Mouse (Mus musculus) midbrain, embryonic 16.5 days (tissue): ENCODE measurements around the gene Tex26. TPM values are rescaled to one million over a fixed set of nuclear protein-coding genes. Genes with fewer than 3 reads are reported as not detected.

ENCODE experiments used
- ATAC-seq: fragments of 200-750 bp; cut with Nextera tagmentation; 2 replicates; pipeline ENCODE4 v1.8.0; 2017; ENCODE audit warnings: moderate TSS enrichment
- H3K27ac ChIP-seq: fragments of 300-500 bp; sonication (generic); 2 replicates; pipeline ENCODE4 v1.5.1; 2014; ENCODE audit warnings: mild to moderate bottlenecking, low read length, mixed read lengths
- H3K27me3 ChIP-seq: fragments of 300-500 bp; sonication (generic); 2 replicates; pipeline ENCODE4 v1.6.1; 2014; ENCODE audit warnings: low read depth, low read length, mixed read lengths; ENCODE audit not compliant: control insufficient read depth, insufficient read depth
- H3K36me3 ChIP-seq: fragments of 300-500 bp; sonication (generic); 2 replicates; pipeline ENCODE4 v1.6.1; 2014; ENCODE audit warnings: mild to moderate bottlenecking, low read length, moderate library complexity, mixed read lengths; ENCODE audit not compliant: control insufficient read depth, insufficient read depth
- H3K4me1 ChIP-seq: fragments of 300-500 bp; sonication (generic); 2 replicates; pipeline ENCODE4 v1.6.1; 2014; ENCODE audit warnings: mild to moderate bottlenecking, low read length, mixed read lengths; ENCODE audit not compliant: control insufficient read depth, insufficient read depth
- H3K4me2 ChIP-seq: fragments of 300-500 bp; sonication (generic); 2 replicates; pipeline ENCODE4 v1.6.1; 2014; ENCODE audit warnings: mild to moderate bottlenecking, low read length, mixed read lengths
- H3K4me3 ChIP-seq: fragments of 300-500 bp; sonication (generic); 2 replicates; pipeline ENCODE4 v1.5.1; 2014; ENCODE audit warnings: low read depth, mild to moderate bottlenecking, low read length, moderate library complexity, mixed read lengths
- H3K9ac ChIP-seq: fragments of 300-500 bp; sonication (generic); 2 replicates; pipeline ENCODE4 v1.6.1; 2014; ENCODE audit warnings: low read depth, low read length, mixed read lengths
- H3K9me3 ChIP-seq: fragments of 300-500 bp; sonication (generic); replicated peaks from 2 replicates; pipeline ENCODE4 v1.6.1; 2014; ENCODE audit warnings: mild to moderate bottlenecking, low read length, mixed read lengths; ENCODE audit not compliant: control insufficient read depth, poor library complexity, severe bottlenecking
- WGBS: fragments of 180-500 bp; shearing (Covaris S2); extraction: QIAGEN DNeasy Blood & Tissue Kit; methylation state at CpG from one replicate; pipeline ENCODE4 v1.1.7; 2014; 5-methylcytosine and 5-hydroxymethylcytosine counted together
- polyA plus RNA-seq: library from polyadenylated mRNA; unstranded; fragments of >200 nt; fragmentation: Nextera tagmentation; extraction: Ambion mirVana; gene quantifications from 2 replicates; pipeline ENCODE4 v1.2.1, GENCODE M21; 2015

Tex26 gene
- polyA plus RNA-seq = 1.6 and 2.0 TPM in 2 replicates

- Histone ChIP-seq H3K27ac (peak within 1 kb of the TSS; percentile 97), H3K9ac (peak within 1 kb of the TSS; percentile 75), H3K9me3 (no peaks in the 10 kb centered on the region), H3K27me3 (no peaks in the 10 kb centered on the region), H3K4me1 (peaks cover 24% of the 10 kb centered on the region), H3K36me3 (no peaks in the 10 kb centered on the region), H3K4me3 (peak within 1 kb of the TSS; percentile 35), H3K4me2 (peak within 1 kb of the TSS; percentile 70)
- under 1% methylated on average over 25 of the region's 25 CpGs for WGBS
- ATAC-seq = peak; percentile 91
Measured at GRCm38 (mm10) chr5:149439531-149440179, at the start of gene Tex26. Gene Tex26 (plus strand): TSS chr5:149439660.

GRCm38 (mm10) chr5:149391574-149392375, 47.7 kb upstream of the Tex26 start:
- 63% methylated on average over 18 of the region's 18 CpGs for WGBS
- Histone ChIP-seq H3K27ac (no peak overlapping the region), H3K4me2 (no peak overlapping the region), H3K36me3 (no peaks in the 10 kb centered on the region), H3K27me3 (no peaks in the 10 kb centered on the region), H3K9me3 (no peaks in the 10 kb centered on the region), H3K4me1 (no peaks in the 10 kb centered on the region), H3K9ac (no peak overlapping the region), H3K4me3 (no peak overlapping the region)
- no peak for ATAC-seq

GRCm38 (mm10) chr5:149392420-149392988, 47.0 kb upstream of the Tex26 start:
- Histone ChIP-seq H3K36me3 (no peaks in the 10 kb centered on the region), H3K27ac (no peak overlapping the region), H3K27me3 (no peaks in the 10 kb centered on the region), H3K4me3 (no peak overlapping the region), H3K4me1 (no peaks in the 10 kb centered on the region), H3K9me3 (no peaks in the 10 kb centered on the region), H3K4me2 (no peak overlapping the region), H3K9ac (no peak overlapping the region)
- ATAC-seq = no peak
- 73% methylated on average over 6 of the region's 6 CpGs for WGBS

- 93% methylated on average over 7 of the region's 7 CpGs for WGBS
Measured at GRCm38 (mm10) chr5:149401446-149401975, 37.9 kb upstream of the Tex26 start.

GRCm38 (mm10) chr5:149402029-149402428, 37.4 kb upstream of the Tex26 start:
- Histone ChIP-seq H3K4me3 (no peak overlapping the region), H3K9ac (no peak overlapping the region), H3K4me1 (peaks cover 8% of the 10 kb centered on the region), H3K4me2 (no peak overlapping the region), H3K9me3 (no peaks in the 10 kb centered on the region; the same call in 1 of the 2 replicates), H3K27ac (no peak overlapping the region), H3K27me3 (no peaks in the 10 kb centered on the region), H3K36me3 (no peaks in the 10 kb centered on the region)
- ATAC-seq = no peak
- 89% methylated on average over 10 of the region's 10 CpGs for WGBS

More at GRCm38 (mm10) chr5:149401446-149401975, 37.9 kb upstream of the Tex26 start:
- ATAC-seq = no peak
- Histone ChIP-seq H3K27ac (no peak overlapping the region), H3K9me3 (no peaks in the 10 kb centered on the region; the same call in 1 of the 2 replicates), H3K27me3 (no peaks in the 10 kb centered on the region), H3K4me2 (no peak overlapping the region), H3K4me3 (no peak overlapping the region), H3K4me1 (peaks cover 7% of the 10 kb centered on the region), H3K36me3 (no peaks in the 10 kb centered on the region), H3K9ac (no peak overlapping the region)

- H3K4me2 ChIP-seq = no peak overlapping the region
- no peaks in the 10 kb centered on the region; the same call in 1 of the 2 replicates for H3K9me3 ChIP-seq
- WGBS = 64% methylated on average over 5 of the region's 5 CpGs
- H3K27me3 ChIP-seq = no peaks in the 10 kb centered on the region
- no peak overlapping the region for H3K4me3 ChIP-seq
- H3K36me3 ChIP-seq = no peaks in the 10 kb centered on the region
- no peak overlapping the region for H3K9ac ChIP-seq
- H3K27ac ChIP-seq = no peak overlapping the region
- H3K4me1 ChIP-seq = peaks cover 8% of the 10 kb centered on the region
- no peak for ATAC-seq
Measured at GRCm38 (mm10) chr5:149403386-149403785, 36.1 kb upstream of the Tex26 start.

- Histone ChIP-seq H3K27ac (no peak overlapping the region), H3K4me1 (peaks cover 3% of the 10 kb centered on the region)
- 85% methylated on average over 5 of the region's 5 CpGs for WGBS
Measured at GRCm38 (mm10) chr5:149404710-149405109, 34.8 kb upstream of the Tex26 start.

GRCm38 (mm10) chr5:149406791-149407276, 32.6 kb upstream of the Tex26 start:
- H3K4me2 ChIP-seq = no peak overlapping the region
- ATAC-seq = no peak
- H3K4me3 ChIP-seq = no peak overlapping the region
- no peaks in the 10 kb centered on the region for H3K36me3 ChIP-seq
- no peaks in the 10 kb centered on the region; the same call in 1 of the 2 replicates for H3K9me3 ChIP-seq
- no peaks in the 10 kb centered on the region for H3K27me3 ChIP-seq
- 66% methylated on average over 8 of the region's 8 CpGs for WGBS
- H3K9ac ChIP-seq = no peak overlapping the region
- peak overlapping the region; percentile 46; the same call in 1 of the 2 replicates for H3K27ac ChIP-seq
- peaks cover 12% of the 10 kb centered on the region for H3K4me1 ChIP-seq

More at GRCm38 (mm10) chr5:149404710-149405109, 34.8 kb upstream of the Tex26 start:
- Histone ChIP-seq H3K27me3 (no peaks in the 10 kb centered on the region), H3K9ac (no peak overlapping the region), H3K4me3 (no peak overlapping the region), H3K4me2 (no peak overlapping the region), H3K36me3 (no peaks in the 10 kb centered on the region), H3K9me3 (no peaks in the 10 kb centered on the region; the same call in 1 of the 2 replicates)
- ATAC-seq = no peak
